ENCODE assay signal across 8 mouse cellular contexts in genomic region chr8:84982499-84983011, GRCm38 (mm10). TPM values are rescaled to one million over a fixed set of nuclear protein-coding genes. Genes with fewer than 3 reads are reported as not detected.
DNase-seq lines count a peak whose midpoint lies in the region; ATAC-seq and TF ChIP-seq lines count a peak whose summit lies in the region.

No protein-coding gene starts in this region.

- 58% methylated on average over 3 of the region's 3 CpGs for WGBS in kidney, postnatal 0 days
- WGBS in bone marrow, adult 2 months, result 11% methylated on average over 3 of the region's 3 CpGs
- 19% methylated on average over 3 of the region's 3 CpGs for WGBS in liver, postnatal 0 days (ENCODE audit: insufficient replicate concordance)

- no peak for ATAC-seq in kidney, postnatal 0 days (replicated peaks; ENCODE audit: low FRiP score, low read depth)
- ATAC-seq in liver, postnatal 0 days, result no peak

- intact Hi-C loops in gastrocnemius, postnatal 36 days (cut with DNase I), result no loop called here

- no peak for TF ChIP-seq POLR2A in bone marrow, adult 2 months (IDR thresholded peaks at IDR 0.05; ENCODE audit: borderline replicate concordance, control insufficient read depth, low read depth, low read length)

- DNase-seq in kidney, postnatal 0 days (ENCODE audit: low spot score), result no peak
- DNase-seq in kidney, postnatal 36 days, result no peak
- DNase-seq in A20 (ENCODE audit: low read depth, low spot score) (peak; percentile 82), adipocyte (ENCODE audit: low spot score) (no peak)
- peak; percentile 41 for DNase-seq in liver, postnatal 0 days
- DNase-seq in frontal cortex, postnatal 36 days (ENCODE audit: low spot score in 2 of 2), result no peak
- no peak for DNase-seq in gastrocnemius, postnatal 36 days

- H3K36me3 ChIP-seq in kidney, postnatal 0 days (ENCODE audit: insufficient read depth, low read length), result no peaks in the 10 kb centered on the region
- no peaks in the 10 kb centered on the region for H3K36me3 ChIP-seq in liver, postnatal 0 days (replicated peaks; ENCODE audit: insufficient read depth, low read length)

- peaks cover 62% of the 10 kb centered on the region for H3K4me1 ChIP-seq in kidney, postnatal 0 days (replicated peaks; ENCODE audit: insufficient read depth, low read length)
- H3K4me1 ChIP-seq in bone marrow, adult 2 months (ENCODE audit: control insufficient read depth, insufficient read depth, low read length), result peaks cover 16% of the 10 kb centered on the region
- H3K4me1 ChIP-seq in liver, postnatal 0 days (ENCODE audit: insufficient read depth), result peaks cover 83% of the 10 kb centered on the region

- no peak overlapping the region for H3K9ac ChIP-seq in kidney, postnatal 0 days (ENCODE audit: low read depth, low read length)
- no peak overlapping the region; the same call in 1 of the 2 replicates for H3K9ac ChIP-seq in liver, postnatal 0 days (replicated peaks)

- no peak for TF ChIP-seq CTCF in kidney, postnatal 0 days (IDR thresholded peaks at IDR 0.05; ENCODE audit: low read depth)
- TF ChIP-seq CTCF in bone marrow, adult 2 months (IDR thresholded peaks at IDR 0.05; ENCODE audit: control insufficient read depth, insufficient read depth, low read length), result 0 out of 2 replicates have a peak, but pooled peaks have one; percentile 3
- no peak for TF ChIP-seq CTCF in liver, postnatal 0 days (IDR thresholded peaks at IDR 0.05; ENCODE audit: low read depth)

- peak overlapping the region; percentile 96 for H3K27ac ChIP-seq in kidney, postnatal 0 days
- H3K27ac ChIP-seq in bone marrow, adult 2 months (ENCODE audit: control insufficient read depth, insufficient read depth, low read depth, low read length, poor library complexity), result peak overlapping the region; percentile 73
- peak overlapping the region; percentile 98 for H3K27ac ChIP-seq in liver, postnatal 0 days (ENCODE audit: low read depth)

- H3K4me3 ChIP-seq in kidney, postnatal 0 days (replicated peaks; ENCODE audit: low read depth, low read length), result no peak overlapping the region
- no peak overlapping the region for H3K4me3 ChIP-seq in bone marrow, adult 2 months (replicated peaks; ENCODE audit: control insufficient read depth, low read depth, low read length)
- H3K4me3 ChIP-seq in liver, postnatal 0 days (ENCODE audit: low read depth, low read length), result no peak overlapping the region

- TF ChIP-seq EP300 in liver, postnatal 0 days (IDR thresholded peaks at IDR 0.05; ENCODE audit: low read depth), result no peak

- H3K9me3 ChIP-seq in kidney, postnatal 0 days (replicated peaks; ENCODE audit: low read length), result no peaks in the 10 kb centered on the region
- H3K9me3 ChIP-seq in liver, postnatal 0 days (ENCODE audit: low read length), result no peaks in the 10 kb centered on the region

- 0 out of 2 replicates have a peak overlapping the region, but pooled peaks have one; percentile 0 for H3K4me2 ChIP-seq in kidney, postnatal 0 days (ENCODE audit: low read length)
- no peak overlapping the region for H3K4me2 ChIP-seq in liver, postnatal 0 days (ENCODE audit: low read depth, low read length)

- H3K27me3 ChIP-seq in kidney, postnatal 0 days (ENCODE audit: insufficient read depth, low read length), result no peaks in the 10 kb centered on the region
- H3K27me3 ChIP-seq in liver, postnatal 0 days (ENCODE audit: insufficient read depth, low read length), result no peaks in the 10 kb centered on the region

RNA-seq across cellular contexts. Expression of gene Junb, which starts 4.0 kb away (rescaled TPM):
- 22.7 and 27.7 TPM in 2 replicates for polyA plus RNA-seq in kidney, postnatal 0 days (2015; fragmentation: Nextera tagmentation; extraction: Ambion mirVana)
- 11.1 and 18.4 TPM in 2 replicates for polyA plus RNA-seq in bone marrow, adult 2 months (2011; ENCODE audit: insufficient read depth, insufficient read length, low replicate concordance, missing spikeins)
- polyA plus RNA-seq in liver, postnatal 0 days (2015; fragmentation: Nextera tagmentation; extraction: Ambion mirVana), result 14.2 and 21.9 TPM in 2 replicates
- total RNA-seq in gastrocnemius, postnatal 36 days (2021), result 10 to 100 TPM in 1 of 2 experiments, 1 to 10 TPM in 1; 4.3 to 12.8 TPM

RNA-seq across cellular contexts. Expression of gene Hook2, which starts 7.8 kb away (rescaled TPM):
- polyA plus RNA-seq in kidney, postnatal 0 days (2015; fragmentation: Nextera tagmentation; extraction: Ambion mirVana), result 30.2 and 32.0 TPM in 2 replicates
- polyA plus RNA-seq in bone marrow, adult 2 months (2011; ENCODE audit: insufficient read depth, insufficient read length, low replicate concordance, missing spikeins), result 3.5 and 7.3 TPM in 2 replicates
- 12.0 and 12.2 TPM in 2 replicates for polyA plus RNA-seq in liver, postnatal 0 days (2015; fragmentation: Nextera tagmentation; extraction: Ambion mirVana)
- total RNA-seq in gastrocnemius, postnatal 36 days (2021), result 1 to 10 TPM; 1.4 to 1.5 TPM

RNA-seq across cellular contexts. Expression of gene Rnaseh2a, which starts 13.0 kb away (rescaled TPM):
- polyA plus RNA-seq in kidney, postnatal 0 days (2015; fragmentation: Nextera tagmentation; extraction: Ambion mirVana), result 101 and 103 TPM in 2 replicates
- polyA plus RNA-seq in bone marrow, adult 2 months (2011; ENCODE audit: insufficient read depth, insufficient read length, low replicate concordance, missing spikeins), result 40.8 and 54.9 TPM in 2 replicates
- 67.1 and 70.8 TPM in 2 replicates for polyA plus RNA-seq in liver, postnatal 0 days (2015; fragmentation: Nextera tagmentation; extraction: Ambion mirVana)
- 10 to 100 TPM; 23.3 to 23.8 TPM for total RNA-seq in gastrocnemius, postnatal 36 days (2021)

RNA-seq across cellular contexts. Expression of gene Prdx2, which starts 13.2 kb away (rescaled TPM):
- 729 and 747 TPM in 2 replicates for polyA plus RNA-seq in kidney, postnatal 0 days (2015; fragmentation: Nextera tagmentation; extraction: Ambion mirVana)
- 1,113 and 1,804 TPM in 2 replicates for polyA plus RNA-seq in bone marrow, adult 2 months (2011; ENCODE audit: insufficient read depth, insufficient read length, low replicate concordance, missing spikeins)
- 780 and 831 TPM in 2 replicates for polyA plus RNA-seq in liver, postnatal 0 days (2015; fragmentation: Nextera tagmentation; extraction: Ambion mirVana)
- total RNA-seq in gastrocnemius, postnatal 36 days (2021), result 100 to 1,000 TPM; 180 to 196 TPM

RNA-seq across cellular contexts. Expression of gene Gm49661, which starts 13.3 kb away (rescaled TPM):
- not detected in 2 replicates for polyA plus RNA-seq in kidney, postnatal 0 days (2015; fragmentation: Nextera tagmentation; extraction: Ambion mirVana)
- polyA plus RNA-seq in bone marrow, adult 2 months (2011; ENCODE audit: insufficient read depth, insufficient read length, low replicate concordance, missing spikeins), result not detected in 2 replicates
- 0.89 TPM in 1 of 2 replicates, not detected in the other for polyA plus RNA-seq in liver, postnatal 0 days (2015; fragmentation: Nextera tagmentation; extraction: Ambion mirVana)
- not detected for total RNA-seq in gastrocnemius, postnatal 36 days (2021)

Comparison
In these comparisons a context has a peak if more than half of its experiments do, and no peak if none do; other contexts are left out.
1. DNase-seq: peak in A20 (single experiment) and liver, postnatal 0 days (single experiment); none in kidney, postnatal 0 days (single experiment), kidney, postnatal 36 days (0 of 2), adipocyte (single experiment), frontal cortex, postnatal 36 days (0 of 2) and gastrocnemius, postnatal 36 days (0 of 2).
2. Peak in every context shown above with its lines, with median percentiles within 50 percentile points of each other: H3K27ac ChIP-seq.